Mouse (Mus musculus): ENCODE data around the gene Fanci.

The Fanci gene

DNA sequence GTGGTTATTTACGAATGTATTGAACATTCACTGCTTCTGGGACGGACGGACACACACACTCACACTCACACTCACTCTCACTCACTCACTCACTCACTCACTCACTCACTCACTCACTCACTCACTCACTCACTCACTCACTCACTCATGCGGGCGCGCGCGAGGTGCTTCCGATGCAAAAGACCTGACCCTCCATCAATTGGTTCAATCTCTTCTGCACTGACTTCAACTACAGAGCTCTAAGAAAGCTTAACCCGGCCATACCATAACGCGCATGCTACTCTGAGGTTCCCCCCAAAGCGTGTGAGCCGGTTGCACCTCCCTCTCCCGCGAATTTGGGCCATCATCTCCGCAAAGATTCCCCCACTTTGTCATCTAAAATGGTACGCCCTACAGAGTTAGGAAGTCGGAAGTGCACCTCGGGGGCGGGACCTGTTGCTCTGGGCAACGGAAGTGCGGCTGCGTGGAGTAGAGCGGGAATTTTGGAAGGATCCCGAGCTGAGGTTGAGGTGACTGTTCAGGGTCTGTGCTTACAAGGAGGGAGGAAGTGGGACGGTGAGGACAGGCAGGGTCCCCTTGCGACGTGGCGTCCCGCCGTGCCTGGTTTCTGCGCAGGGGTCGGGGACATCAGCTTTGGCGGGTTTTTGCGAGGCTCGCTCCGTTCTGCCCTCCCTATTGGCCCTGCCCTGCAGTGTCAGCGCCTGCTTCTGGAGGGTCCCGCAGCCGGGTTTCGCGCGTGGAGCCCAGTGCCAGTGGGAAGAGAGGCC, at the start of gene Fanci:
Fanci (plus strand) TSS at position 47 of the 767 bp plus-strand sequence.
- DNase-seq, result peak; percentile 94

DNA sequence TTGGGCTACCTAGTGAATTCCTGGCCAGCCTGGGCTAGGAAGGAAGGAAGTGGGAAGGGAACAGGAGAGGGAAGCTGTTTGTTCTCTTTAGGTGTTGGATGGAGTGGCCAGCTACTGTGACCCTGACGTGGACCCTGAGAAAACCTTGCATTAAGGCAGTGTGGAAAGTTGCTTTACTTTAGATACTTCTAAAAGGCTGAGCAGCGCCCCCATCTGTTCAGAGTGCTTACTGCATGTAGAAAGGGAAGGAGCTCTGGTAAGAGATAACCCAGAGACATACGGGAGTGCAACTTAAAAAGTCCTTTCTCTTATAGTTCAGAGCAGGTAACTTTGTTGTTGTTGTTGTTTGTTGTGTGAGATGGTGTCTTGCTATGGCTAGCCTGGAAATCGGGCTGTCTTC, 45.8 kb upstream of the Fanci start:
- no peak for DNase-seq

DNA sequence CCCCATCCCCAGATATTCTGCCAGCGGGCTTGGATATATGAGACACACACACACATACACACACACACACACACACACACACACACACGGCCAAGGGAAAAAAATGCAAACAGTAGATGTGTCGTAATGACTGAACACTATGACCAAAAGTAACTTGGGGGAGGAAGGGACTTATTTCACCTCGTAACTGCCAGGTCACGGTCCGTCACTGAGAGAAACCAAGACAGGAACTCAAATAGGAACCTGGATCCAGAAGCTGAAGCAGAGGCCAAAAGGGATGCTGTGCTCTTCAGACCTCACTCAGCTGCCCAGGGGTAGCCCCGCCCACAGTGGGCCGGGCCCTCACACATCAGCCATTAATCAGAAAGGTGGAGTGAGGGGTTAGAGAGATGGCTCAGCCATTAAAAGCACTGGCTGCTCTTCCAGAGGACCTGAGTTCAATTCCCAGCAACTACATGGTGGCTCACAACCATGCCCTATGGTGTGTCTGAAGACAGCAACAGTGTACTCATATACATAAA, 45.1 kb upstream of the Fanci start:
- DNase-seq, result no peak

DNA sequence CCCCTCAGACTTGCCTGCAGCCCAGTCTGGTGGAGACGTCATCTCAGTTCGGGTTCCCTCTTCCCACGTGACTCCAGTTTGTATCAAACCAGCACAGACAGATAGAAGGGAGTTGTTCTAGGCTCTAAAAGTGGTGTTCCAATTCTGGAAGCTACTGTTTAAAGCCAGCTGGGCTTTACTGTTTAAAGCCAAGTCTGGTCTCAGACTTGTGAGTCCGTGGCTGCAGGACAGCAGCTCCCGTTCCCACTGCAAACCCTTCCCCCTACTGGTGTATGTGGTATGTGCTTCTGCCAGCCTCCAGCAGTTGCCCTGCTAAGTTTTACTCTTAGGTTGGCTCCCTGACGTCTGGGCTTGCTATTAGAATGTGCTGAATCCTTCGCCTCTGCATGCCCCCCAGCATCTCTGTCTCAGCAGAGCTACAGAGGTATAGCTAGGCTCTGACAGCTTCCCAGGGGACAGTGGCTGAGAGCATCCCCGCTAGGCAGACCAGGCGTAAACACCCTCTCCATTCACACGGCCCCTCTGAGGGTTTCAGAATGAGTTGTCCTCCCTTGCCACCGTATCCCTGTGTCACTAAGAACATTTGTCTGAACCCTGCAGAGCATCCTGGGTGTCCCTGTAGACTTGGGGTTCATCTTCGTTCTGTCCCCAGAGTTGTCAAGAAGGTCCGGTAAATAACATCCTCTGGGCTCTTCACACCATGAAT, 44.5 kb upstream of the Fanci start:
- DNase-seq, result peak; percentile 47

DNA sequence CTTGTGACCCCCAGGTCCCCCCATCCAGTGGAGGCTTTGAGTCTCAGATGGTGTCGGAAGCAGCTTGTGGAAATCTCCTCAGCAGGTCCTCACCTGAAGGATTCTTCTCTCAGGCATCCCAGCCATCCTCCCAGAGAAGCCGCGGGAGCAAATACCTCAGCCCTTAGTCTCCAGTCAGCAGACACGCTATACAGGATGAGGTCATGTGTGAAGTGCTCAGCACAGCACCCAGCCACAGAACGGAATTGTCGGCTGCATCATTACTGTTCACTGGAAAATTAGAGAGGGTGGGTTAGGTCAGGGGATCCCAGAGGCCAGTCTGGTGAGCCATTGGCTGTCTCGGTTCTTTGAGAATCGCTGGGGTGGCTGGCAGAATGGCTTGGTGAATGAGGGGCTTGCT, 42.9 kb upstream of the Fanci start:
- no peak for DNase-seq

DNA sequence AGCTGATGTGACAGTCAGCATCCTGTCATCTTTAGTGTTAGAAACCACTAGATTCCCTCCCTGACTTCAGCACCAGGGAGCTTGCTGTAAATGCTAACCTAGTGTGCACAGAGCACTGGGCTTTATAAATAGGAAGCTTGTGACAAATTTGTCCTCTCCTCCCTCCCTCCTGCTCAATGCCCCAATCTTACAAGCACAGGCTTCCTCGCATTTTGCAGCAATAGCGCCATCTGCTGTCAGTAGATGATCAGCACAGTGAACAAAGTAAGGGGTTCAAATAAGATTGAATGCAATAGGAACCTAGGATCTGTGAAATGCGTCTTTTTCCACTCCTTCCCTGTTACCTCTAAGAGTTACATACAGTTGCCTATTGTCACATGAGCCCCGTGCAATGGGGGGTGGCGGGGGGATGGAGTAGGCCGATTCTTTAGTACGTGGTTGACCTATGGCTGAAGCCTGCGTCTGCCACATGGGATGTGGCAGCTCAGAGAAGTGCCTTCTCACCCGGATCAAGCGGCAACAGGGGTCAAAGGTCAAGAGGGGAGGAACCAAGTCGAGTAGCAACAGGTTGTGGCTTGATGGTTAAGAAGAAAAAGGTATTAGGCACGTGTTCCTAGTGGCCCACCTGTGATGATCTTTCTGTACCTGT, 41.9 kb upstream of the Fanci start:
- DNase-seq, result peak; percentile 87

DNA sequence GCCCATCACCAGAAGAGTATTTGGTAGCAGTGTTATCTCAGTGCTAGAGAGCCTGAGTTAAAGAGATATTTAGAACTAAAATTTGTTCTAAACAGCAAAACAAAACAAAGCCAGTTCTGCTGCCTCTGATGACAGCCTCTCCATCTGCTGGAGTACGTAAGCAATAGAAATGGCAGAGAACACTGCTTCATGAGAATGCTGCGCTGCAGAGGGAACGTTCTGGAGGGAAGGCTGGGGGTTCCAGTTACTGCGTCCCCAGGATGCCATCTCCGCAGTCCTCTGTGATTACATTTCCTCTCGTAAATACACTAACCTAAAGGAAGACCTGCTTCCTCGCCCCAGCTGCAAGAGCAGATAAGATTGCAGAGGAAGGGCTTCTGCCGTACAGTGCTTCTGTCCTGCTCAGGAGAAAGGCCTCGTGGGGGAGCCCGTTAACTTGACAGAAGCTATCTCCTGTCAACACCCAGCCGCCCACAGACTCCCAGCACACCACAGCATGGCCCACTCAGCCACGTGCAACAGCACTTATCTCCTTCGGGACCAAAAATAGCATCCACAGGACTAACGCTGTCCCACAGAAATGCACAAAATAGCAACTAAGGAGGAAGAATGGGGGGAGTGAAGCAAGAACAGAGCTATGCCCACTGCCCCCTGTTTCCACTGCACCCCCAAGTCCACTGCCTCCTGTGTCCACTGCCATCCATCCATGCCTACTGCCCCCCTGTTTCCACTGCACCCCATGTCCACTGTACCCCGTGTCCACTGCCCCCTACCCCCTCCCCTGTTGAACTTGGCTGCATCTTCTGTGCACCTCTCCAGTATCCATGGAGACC, 33.2 kb upstream of the Fanci start:
- DNase-seq, result peak; percentile 95

DNA sequence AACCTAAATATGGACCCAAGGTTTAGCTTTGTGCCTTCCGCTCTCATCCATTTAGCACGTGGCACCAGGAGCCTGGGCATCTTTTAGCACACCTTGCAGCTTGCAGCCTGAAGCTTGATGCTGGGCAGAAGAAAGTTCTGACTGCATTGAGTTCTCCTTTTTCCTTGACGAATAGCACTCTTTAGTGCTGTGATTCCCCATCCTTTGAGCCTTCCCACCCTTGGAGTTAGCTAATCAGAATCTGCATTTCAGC, 32.6 kb upstream of the Fanci start:
- DNase-seq, result no peak

DNA sequence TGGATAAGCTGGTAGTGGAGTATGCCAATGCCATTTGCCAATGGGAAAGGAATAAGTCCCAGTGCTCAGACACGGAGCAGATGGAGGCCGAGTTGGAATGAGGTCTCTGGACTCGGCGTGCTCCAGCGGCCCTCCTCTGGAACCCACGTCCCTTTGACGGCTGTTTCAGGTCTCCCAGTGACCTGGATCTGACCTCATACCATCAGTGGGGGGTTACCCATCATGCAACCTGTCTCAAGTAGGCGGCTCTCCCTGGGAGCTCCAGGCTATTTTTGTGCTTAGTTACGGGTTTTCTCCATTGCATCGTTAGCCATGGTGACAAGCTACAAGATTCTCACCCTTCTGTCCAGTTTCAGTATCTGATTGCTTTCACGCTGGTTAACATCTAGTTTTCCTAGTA, 31.7 kb upstream of the Fanci start:
- no peak for DNase-seq

DNA sequence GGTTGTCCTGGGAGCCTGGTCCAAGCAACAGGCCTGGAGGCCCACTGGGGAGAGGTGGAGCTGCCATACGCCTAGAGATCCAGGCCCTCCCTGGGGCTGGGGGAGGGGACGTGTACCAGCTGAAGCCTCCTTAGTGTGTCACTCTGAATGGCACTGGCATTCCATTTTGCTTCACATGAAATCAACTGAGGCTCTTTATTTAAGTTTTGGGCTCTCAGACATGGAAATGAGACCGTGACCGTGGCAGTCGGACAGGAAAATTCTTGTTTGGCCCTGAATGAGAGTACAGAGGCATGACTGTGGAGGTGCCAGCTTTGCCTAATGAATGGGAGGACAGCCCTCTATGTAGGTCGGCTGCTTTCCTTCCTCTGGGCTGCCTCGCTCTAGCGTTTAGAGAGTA, 29.5 kb upstream of the Fanci start:
- peak; percentile 57 for DNase-seq

DNA sequence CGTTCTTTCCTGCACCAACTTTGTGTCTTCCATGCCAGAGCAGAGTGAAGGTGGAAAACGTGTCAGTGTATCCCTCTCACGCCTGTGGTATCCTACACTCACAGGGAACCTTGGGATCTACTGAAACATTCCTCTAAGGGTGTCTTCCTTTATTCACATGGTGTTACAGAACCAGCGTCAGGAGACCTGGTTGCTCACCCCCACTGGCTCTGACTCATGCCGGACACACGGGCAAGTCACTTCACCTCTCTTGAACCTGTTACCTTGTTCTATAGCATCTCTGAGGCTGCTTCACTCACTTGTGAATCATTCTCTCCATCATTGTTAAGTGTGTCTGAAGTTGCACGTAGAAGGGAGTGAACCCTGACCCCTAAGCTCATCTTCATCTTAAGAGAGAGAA, 28.9 kb upstream of the Fanci start:
- no peak for DNase-seq

DNA sequence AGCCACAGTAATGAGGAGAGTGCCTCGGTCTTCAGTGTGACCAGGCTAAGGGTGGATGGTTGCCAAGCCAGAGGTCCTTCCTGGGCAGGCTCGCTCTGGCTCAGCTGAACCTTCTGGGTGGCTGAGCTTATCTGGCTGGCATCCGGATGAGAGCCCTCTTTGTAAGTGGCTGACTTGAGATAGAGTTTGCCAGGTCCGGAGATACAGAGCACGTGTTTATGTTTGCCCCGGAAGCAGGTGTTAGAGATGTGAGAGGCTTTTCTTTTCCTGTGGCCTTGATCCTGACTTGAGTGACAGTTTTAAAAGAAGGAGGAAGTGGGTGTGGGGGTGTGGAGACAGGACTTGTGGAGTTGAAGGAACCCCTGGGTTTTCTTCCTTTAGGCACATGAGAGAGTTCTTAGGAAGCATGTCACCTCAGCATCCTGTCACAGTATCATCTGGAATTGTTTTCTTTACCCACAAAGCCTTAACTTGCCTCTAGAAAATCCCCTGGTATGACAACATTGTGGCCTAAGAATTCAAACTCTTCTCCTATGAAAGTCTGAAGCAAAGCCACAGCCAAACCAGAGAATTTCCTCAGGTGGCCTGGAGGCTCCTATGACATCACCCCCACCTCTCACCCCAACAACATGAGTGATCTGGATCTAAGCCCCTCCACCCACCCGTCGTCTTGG, 28.2 kb upstream of the Fanci start:
- DNase-seq, result peak; percentile 39

DNA sequence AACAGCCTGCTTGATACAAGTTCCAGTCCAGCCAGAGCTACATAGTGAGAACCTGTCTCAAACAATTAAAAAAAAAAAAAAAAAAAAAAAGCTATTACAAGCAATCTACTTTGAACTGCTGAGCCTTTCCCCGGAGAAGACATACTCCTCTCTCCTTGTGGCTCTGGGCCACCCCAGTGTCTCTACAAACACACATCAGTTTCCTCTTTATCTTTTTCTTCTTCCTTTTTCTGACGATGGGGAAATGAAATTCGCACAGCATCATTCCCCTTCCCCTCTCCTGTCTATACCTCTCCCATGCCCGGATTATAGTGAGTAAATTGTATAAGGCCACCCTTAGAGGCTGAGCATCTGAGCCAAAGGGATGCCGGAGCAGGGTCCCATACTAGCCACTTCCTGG, 23.1 kb upstream of the Fanci start:
- DNase-seq, result no peak

DNA sequence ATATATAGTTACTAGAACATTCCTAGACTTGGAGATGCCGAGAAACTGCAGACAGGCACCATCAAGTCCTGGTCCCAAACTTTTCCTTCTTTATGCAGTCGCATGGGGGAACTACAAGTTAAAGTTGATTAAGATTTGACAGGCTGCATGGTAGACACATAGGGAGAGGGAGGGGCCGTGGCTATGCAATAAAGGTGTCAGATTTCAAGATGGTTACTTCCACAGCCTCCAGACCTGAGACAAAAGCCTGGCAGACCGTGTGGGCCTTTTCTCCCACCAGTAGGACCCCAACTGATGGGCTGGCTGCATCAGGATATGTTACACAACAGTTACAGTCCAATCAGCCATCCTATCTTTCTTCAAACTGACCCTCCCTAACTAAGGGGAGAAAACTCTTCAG, 22.3 kb upstream of the Fanci start:
- DNase-seq, result no peak

DNA sequence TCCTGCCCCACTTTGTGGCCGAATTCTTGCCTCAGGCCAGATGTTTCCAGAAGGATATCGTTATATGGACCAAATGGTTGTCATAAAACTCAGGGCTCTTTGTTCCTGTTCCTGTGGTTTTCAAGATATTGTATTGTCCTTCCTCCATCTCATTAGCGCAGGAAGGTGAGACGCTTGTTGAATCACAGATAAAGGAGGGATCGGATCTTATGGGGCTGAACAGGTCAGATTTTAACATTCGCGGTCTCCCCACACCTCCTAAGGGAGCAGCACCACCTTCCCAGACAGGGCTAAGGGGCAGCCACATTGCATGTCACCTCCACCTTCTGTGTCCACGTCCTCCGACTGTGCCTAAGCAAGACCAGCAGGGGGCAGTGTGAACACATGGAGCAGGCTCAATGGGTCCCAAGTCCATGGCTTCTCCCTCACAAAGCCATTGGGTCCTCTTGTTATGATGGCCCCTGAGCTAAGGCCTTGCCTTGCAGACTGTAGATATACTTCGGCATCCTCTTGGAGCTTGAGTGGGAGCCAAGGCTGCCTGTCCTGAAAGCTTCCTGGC, 20.3 kb upstream of the Fanci start:
- peak; percentile 73 for DNase-seq

DNA sequence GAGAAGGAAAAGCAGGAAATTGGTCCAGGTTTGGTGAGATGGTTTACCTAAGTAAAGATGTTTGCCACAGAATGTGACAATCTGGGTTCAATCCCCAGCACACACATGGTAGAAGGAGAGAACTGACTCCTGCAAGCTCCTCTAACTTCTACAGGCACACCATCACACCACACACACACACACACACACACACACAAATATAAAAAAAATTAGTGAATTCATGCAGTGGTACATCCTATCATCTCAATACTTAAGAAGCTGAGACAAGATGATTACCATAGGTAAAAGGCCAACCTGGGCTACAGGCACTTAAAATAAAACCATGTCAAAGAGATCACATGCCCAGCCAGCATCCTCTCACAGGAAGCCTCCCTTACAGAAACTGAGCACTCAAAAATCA, 17.7 kb upstream of the Fanci start:
- DNase-seq, result no peak

DNA sequence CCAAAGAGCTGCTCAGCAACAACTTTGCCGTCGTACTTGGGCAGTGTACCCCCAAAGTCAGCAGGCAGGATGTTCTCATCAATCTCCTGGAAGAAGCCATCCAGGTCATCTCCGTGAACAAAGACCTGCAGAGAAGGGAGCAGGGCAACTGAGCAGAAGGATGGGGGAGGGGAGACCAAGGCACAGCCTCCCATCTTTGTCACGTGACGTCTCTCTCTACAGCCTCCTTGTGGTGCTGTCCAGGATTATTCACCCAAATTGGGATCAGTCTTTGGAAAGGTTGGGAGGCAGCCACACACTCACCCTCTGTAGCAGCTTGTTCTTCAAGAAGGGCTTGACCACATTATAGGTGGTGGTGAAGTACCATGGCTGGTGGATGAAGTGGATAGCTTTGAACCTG, 16.1 kb upstream of the Fanci start:
- no peak for DNase-seq

DNA sequence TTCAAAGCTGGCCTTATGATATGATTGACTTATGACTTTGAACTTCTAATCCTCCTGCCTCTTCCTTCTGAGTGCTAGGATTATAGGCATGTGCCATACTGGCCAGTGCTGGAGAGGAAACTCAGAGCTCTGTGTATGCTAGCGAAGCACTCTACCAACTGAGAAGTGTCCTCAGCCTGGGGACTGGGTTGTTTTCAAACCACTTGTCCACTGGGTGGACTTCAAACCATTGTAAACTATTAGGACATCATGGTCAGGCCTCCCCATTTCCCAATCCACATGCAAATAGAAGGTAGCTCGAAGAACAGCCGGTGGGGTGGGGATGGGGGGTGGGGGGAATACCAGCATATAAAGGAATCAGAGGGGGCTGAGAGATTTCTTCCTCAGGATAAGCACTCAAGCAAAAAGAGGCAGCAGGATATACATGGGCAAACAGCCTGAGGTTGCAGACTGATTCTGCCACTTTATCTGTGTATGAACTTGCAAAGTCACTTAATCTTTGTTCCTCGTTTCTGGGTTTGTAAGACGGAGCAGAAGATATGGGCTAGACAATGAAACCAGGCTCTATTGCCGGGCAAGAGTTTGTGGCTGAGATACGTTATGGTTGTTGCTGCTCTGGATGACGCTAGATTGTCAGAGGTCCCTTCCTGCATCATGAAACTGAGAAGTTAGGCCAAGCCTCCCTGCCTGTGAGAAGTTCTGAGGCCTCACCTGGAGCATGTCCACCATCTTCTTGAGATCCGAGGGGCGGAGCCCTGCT, 15.0 kb upstream of the Fanci start:
- DNase-seq, result no peak

DNA sequence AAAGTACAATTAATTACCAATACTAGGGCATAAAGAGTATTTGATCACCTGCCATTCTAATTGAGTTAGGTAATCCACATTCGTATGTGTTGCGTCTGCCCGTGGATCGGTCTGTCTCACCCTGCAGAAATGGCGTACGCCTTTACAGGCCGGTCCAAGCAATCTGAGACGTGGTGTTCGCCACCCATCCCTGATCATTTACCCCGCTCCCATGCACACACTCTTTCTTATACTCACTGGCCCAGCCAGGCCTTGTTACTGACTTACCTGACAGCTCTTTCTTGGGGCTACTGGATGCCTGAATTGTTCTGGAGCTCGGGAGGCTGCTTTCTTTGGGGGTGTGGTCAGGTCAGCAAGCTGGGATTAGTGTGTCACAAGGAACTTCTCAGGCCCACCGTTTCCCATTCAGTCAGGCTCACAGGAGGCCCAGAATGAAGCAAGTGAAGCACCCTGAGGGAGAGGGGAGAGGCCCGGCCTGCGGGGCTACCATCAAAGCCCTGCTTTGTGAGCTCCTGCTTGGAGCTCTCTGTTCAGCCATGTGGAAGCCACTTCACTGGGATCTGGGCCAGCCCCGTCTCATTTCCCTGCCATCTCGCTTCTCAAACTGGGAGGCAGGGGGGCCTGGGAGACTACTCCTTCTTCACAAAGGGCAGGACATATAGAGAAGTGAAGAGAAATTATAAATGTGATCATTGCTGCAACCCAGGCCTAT, 5.2 kb upstream of the Fanci start, which contains the start of gene Rlbp1:
Rlbp1 (minus strand) TSS at position 627 of the 712 bp plus-strand sequence.
- peak; percentile 24 for DNase-seq

DNA sequence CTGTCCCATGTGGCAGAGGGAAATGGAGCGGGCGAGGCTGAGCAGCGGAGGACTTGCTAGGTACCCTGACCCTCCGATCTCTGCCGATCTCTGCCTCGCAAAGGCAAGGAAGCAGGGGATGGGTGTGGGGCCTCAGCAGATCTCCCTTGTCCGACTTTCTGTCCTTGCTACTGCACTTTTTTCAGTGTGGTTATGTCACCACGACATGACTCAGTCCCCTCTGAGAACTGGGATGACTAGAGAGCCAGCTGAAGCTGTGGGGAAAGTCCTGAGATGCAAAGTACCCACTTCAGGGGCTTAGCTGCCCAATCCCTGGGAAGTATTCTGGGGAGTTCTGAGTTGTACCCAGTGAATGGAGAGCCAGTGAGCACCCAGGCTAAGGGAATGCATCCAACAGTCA, 4.6 kb upstream of the Fanci start:
- no peak for DNase-seq

DNA sequence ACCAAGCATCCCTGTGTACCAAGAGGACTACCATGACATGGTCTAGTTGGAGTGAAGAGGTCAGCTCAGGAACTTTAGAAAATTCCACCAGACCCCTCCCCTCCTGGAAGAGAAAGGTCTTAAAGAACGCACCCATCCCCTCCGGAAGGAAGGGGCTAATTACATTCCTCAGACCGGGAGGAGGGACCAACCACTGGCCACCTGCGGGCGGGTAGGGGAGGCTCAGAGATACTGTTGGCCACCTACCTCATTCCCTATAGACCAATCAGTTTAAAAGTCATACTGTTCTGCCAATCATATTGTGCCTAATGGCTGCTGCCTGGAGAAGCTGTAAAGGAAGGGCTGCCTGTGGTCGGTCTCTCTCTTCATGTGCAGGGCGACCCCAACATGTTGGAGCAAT, 3.7 kb upstream of the Fanci start:
- DNase-seq, result no peak
